Mouse (Mus musculus) skeletal muscle tissue, adult 2 months (tissue): Measurements from ENCODE around the gene Unc93a2.
"Not testable (repeated sequence)": the region's sequence is repeated elsewhere in the genome, so short reads cannot be mapped to it uniquely, and the experiment has no call there.

Experiments
- DNase-seq: peaks from one replicate; pipeline ENCODE4 v3.0.0-alpha.2; 2012; ENCODE audit warnings: low read depth, low spot score

The Unc93a2 gene

DNA sequence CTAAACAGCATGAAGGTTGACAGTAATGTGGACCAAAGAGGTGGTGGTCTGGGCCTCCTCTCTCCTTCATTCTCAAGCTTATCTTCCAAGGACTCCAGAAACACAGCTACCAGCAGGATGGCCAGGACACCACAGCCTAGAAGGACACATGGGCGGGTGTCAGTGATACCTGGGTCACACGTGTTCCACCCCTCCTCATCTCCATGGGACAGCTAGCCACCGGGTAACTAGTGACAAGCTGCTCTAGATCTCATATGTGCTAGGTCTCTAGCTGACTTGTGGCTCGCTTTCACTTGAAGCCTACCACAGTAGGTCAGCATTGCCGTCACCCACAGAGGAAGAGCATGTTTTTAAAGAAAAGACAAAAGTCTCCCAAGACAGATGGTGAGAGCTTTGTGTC, 13.4 kb downstream of the Unc93a2 start, which contains the start of gene Gm49630:
Gene Gm49630 (minus strand): TSS at position 101 of the 400 bp plus-strand sequence.
- not testable (repeated sequence) for DNase-seq

DNA sequence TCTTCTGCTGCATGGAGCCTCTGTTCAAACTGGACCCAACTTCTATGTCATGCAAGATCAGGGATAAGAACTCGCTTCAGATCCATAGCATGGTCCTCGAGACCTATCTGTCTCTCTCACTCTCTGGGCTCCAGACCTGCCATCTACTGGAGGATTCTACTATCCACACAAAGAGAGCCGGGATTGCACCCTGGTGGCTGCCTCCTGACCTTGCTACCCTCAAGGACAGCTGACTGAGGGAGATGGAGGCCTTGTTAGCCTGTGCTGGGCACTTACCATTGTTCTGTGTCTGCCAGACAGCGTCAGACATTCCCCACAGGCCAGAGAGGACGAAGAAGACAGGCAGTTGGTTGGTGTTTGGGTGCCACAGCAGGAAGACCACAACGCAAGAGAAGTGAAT, 15.9 kb downstream of the Unc93a2 start:
- DNase-seq, result not testable (repeated sequence)

DNA sequence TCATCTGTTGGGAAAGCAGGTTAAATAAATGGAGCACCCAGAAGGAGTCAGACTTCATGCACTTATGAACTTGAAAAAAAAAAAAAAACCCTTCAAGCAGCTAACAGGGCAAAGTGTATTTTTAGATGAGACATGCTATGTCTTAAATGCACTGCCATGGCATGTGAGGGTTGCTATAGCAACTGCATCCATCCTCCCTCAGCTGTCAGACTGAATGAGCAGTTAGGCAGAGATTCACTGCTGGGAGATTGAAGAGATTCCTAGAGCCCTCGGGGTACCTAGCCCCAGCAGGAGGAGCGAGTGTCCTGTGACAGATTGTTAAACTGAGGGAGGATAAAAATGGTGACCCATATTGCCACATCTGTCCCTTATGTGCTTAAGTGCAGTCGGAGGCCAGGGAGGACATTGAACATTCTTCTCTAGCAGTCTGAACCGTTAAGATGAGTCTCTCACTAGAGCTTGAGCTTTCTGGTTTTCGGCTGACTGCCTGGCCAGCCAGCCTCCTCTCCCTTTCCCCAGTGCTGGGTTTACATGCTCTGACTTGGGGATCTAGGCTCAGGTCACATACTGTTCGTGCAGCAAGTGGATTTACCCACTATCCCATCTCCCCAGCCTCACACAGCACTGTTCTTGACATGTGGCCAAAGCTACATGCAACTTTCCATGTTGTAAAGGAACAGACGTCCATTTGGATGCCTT, 18.4 kb downstream of the Unc93a2 start:
- DNase-seq, result not testable (repeated sequence)

DNA sequence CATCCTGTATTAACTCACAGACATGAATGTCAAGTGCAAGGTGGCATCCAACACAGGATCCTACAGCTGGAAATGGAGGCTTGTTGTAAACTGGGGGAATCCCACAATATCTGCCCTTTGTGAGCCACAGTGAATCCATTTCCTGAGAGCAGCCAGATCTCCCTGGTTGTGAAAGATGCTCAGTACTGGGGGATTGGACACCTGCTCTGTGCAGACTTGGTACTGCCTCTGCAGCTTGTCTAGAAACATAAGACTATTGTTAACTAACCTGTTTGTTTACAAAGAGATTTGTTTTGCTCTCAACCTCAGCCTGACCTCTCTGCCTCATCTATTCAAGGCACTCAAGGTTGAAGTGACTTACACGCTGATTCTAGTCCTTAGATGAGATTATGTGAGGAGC, 19.0 kb downstream of the Unc93a2 start:
- not testable (repeated sequence) for DNase-seq

DNA sequence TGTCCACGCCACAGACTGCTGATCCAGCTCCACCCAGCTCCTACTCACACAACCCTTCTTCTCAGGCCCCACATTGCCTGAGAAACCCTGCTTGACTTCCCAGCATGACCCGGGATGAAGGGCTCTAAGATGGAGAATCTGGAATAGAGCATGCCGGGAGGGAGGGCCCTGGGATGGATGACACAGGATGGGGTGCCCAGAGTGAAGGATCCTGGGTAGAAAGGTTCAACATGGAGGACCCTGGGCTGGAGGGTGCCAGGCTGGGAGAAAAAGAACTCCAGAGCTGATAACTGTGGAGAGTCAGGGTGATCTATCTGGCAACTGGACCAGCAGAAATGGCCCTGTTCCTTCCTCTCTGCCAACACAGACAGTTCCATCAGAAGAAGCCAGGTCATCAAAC, 19.6 kb downstream of the Unc93a2 start:
- DNase-seq, result not testable (repeated sequence)

DNA sequence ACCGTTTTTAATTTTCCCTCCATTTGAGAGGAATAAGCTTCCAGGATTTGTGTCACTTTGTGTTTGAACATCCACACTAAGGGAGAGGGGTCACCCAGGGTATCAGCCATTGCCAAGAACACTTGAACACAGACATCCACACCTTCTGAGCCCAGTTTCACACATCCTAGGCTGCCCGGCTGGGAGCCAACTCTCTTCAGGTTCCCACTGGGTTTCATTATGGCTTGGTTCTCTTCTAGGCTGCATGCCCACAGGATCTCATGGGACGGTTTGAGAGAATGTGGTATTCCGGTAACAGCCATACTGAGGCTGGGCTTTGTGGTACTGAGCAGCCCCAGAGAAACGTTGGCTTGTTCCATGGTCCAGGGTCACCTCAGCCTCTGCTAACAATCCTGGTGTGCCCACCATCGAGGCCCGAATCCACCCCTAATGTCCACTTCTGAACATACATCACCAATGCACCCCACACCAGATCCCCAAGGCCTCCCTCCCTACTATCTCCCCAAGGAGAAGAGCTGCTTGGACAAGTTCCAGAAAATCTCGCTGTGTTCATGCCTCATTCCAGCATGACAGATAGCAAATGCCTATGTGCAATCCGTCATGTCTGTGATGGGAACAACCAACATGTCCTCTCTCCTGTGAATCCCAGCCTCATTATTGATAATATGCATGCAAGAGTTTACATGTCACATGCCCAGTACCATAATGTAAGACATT, 24.4 kb downstream of the Unc93a2 start:
- DNase-seq, result not testable (repeated sequence)

DNA sequence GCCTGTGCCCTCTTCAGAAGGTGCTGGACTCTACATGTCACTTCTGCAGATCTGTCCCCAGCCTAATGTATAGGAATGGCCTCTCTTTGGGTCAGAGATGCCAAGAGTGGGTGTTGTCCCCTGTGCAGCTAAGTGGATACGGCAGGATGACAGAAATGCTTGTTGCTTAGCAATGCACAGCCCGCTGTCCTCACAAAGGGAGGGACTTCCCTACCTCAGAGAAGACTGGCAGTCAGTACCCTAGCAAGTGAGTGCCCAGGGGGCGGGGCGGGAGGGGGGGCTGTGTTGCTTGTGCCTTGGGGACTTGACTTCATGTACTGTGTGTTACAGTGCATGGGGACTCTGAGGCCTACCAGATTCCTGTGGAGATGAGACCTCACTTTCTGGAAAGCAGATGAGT, 25.5 kb downstream of the Unc93a2 start:
- not testable (repeated sequence) for DNase-seq

DNA sequence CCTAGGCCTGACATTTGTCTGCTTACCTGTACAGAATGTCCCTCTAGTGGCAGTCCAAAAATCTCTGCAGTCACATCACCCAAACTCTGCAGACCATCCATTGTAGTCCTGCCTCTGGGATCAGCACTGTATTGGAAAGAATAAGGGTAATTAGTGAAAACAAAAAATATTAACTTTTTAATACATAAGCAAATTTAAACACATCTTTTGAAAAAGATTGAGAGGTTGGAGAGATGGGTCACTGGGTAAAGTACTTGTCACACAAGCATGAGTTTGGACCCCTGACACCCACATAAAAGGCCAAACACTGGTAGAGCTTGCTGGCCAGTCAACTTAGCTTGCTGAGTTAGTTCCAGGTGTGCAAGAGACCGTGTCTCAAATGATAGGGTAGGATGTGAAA, 32.7 kb downstream of the Unc93a2 start, which contains the start of gene Ttll2:
Gene Ttll2 (minus strand): TSS at position 101 of the 400 bp plus-strand sequence.
- DNase-seq, result not testable (repeated sequence)

DNA sequence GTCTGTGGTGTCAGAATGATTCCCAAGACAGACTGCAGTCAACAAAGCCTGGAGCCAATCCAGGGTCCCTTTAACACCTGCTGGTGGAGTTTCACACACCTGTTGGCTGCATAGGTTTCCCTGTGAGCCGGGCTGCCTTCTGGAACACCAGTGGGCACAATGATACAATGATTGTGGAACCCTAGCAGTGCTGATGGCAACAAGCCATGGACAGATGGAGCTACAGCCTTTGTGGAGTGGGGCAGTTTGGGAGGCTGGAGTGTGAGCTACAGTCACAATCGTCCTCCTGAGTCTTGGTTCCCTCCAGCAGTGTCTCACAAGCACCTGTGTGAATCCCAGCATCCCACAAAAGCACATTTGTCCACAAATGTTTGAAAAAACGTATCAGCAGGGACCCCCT, 36.5 kb downstream of the Unc93a2 start:
- DNase-seq, result not testable (repeated sequence)

DNA sequence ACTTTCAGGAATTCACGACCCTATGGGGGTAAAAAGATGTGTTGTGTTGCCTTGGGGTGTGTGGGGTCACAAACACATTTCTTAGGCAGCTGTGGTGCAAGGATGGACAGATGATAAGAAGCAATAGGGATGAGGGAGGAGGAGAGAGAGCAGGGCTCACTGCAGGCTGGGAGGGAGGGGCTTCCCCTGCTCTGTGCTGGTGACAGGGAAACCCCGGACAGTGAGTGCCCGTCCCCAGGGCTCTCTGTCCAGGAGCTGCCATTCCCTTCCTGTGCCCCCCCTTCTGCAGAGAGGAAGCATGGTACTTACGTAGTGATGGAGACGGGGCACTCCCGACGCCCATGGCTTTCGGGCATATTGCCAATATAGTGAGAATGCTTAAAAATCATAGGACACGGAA, 47.9 kb downstream of the Unc93a2 start:
- DNase-seq, result not testable (repeated sequence)

DNA sequence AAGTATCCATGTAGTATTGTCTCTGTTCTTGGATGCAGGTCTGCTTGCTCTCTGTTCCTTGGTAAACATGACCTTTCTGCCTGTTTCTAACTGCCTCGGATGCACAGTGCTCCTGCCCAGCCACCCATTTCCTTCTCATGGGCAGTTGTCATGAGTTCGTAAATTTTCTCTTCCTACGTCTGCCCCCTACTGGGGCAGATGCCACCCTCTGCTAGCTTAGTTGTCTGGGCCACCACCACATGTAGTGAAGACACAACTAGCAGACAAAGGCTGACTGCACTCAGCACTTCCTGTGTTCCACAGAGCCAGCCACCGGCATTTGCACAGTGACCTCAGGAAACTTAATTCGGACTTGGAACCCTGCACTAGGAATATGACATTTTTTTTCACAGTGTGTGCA, 52.5 kb downstream of the Unc93a2 start:
- DNase-seq, result not testable (repeated sequence)

DNA sequence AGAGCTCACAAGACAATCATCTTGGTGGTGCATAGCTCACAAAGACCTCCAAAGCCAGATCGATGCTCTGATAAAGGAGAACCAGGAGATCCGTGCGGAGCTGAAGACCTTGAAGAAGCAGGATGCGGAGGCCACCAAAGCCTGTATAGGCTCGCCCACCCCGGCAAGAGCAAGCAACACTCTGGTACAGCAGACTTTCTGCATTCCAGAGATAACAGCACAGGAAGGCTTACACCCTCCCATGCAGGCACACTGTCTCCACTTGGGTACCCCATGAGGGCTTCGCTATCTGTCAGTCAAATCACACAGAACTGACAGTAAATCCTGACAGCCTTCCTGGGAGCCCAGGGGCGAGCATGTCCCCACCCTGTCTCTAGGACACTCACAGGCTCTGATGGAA, 58.8 kb downstream of the Unc93a2 start:
- not testable (repeated sequence) for DNase-seq

DNA sequence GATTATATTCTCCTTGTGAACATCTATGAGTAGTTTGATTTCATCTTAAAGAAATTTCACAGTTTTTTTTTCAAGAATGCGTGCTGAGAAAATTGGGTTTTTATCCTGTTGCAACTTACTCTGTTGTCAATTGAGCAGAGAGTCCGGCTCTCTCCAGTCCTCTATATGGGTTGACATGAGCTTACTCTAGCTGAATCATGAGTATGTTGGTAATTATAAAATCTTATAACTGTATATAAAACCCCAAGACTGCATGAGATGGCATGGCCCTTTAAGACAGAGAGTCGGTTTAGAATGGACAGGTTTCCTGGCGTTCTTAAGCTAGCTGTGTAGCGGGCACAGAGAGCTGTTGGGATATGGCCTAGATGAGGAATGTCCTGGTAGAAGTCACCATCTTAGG, 60.9 kb downstream of the Unc93a2 start, which contains the start of gene Tcp10a:
Gene Tcp10a (plus strand): TSS at position 301 of the 400 bp plus-strand sequence.
- not testable (repeated sequence) for DNase-seq

DNA sequence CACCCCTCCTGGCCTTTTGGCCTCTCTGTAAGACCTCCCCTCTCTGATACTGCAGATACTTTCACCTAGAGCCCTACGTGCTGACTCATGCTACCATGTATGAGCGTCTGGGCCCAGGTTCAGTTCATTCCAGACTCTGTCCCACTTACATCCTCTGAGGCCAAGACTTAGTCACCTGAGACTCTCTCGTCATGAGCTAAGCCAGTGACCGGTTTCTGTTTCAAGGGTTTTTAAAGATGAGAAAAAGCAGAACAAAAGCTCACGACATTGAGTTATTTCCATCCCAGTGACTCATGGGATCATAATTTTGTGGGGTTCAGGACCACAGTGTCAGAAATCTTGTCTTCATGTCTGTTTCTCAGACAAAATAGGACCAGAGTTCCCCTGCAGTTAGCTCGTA, 65.5 kb downstream of the Unc93a2 start:
- DNase-seq, result not testable (repeated sequence)

DNA sequence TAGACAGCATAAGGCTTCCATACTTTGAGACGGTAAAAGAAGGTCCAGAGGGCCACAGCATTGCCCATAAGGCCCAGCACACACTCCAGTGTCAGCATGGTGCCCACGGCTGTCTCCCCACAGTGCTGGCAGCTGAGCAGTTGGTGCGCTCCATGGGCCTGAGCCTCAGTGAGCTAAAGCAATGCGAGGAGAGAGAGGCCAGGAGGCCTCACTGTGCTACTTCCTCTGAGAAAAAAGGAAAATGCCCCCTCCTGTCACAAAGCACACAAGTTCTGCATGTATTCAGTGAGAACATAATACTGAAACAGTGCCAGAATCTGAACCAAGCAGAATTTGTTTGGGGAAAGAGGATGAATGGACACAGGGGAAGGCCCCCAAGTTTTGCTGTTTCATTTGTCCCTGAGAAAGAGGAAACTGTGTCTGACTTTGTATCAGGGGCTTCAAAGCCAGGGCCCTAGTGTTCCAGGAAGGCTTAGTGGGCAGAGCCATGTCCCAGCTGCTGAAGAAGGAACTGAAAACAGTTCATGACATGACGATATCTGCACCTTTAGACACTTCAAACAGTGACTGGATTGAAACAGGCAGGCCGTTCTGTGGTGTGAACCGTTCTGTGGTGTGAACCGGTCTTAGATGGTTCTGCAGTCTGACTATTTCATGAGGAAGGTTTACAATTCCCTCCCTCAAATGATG, 69.4 kb downstream of the Unc93a2 start:
- DNase-seq, result not testable (repeated sequence)
